Mouse (Mus musculus): ENCODE measurements around the gene Gla. TPM values are rescaled to one million over a fixed set of nuclear protein-coding genes. Genes with fewer than 3 reads are reported as not detected.

Gene Gla
- polyA plus RNA-seq (2016; fragmentation: Nextera tagmentation; extraction: Ambion mirVana) = 4.3 and 6.6 TPM in 2 replicates

DNA sequence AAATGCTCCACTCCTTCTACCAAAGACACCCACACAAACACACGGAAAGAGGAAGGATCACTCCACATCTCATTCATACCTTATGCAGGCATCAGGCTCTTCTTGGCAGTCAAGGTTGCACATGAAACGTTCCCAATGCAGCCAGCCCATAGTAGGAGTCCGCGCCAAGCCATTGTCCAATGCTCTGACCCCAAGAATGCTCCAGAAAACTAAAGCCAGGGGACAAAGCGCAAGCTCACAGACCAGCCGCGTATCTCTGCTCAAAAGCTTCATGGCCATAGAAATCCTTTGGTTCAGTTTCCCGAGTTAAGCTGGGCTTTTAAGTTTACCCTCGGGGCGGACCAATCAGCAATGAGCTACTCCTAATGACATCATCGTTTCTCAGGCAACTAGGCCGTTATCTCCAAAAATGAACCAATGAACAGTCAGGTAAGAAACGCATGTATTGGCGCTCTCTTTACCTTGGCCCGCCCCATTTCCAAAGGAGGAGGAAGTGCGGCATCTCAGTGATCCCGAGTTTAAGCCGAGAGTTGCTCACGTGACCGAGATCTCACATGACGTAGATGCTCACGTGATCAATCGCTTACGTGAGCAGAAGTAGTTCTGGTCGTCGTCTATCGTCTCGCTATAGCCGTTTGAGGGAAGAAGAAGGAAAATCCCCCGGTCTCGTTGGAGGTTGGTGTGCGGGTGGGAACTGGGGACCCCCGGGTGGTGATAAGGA lies at the start of gene Gla, which contains the start of gene Hnrnph2:
Gene Gla, minus strand, starts transcription at position 467 of the 721 bp plus-strand sequence.
Gene Hnrnph2, plus strand, starts transcription at position 521 of the 721 bp plus-strand sequence.
- Histone ChIP-seq H3K4me1 (peaks cover 2% of the 10 kb centered on the region; the same call in 1 of the 2 replicates), H3K4me3 (peak within 1 kb of the TSS; percentile 64), H3K9me3 (no peaks in the 10 kb centered on the region), H3K27me3 (ENCODE audit: insufficient read depth, poor library complexity, severe bottlenecking) (no peaks in the 10 kb centered on the region), H3K36me3 (peaks cover 9% of the 10 kb centered on the region), H3K27ac (peak within 1 kb of the TSS; percentile 91)
- 13% methylated on average over 33 of the region's 33 CpGs for WGBS
- DNase-seq (ENCODE audit: low spot score) = peak; percentile 97

DNA sequence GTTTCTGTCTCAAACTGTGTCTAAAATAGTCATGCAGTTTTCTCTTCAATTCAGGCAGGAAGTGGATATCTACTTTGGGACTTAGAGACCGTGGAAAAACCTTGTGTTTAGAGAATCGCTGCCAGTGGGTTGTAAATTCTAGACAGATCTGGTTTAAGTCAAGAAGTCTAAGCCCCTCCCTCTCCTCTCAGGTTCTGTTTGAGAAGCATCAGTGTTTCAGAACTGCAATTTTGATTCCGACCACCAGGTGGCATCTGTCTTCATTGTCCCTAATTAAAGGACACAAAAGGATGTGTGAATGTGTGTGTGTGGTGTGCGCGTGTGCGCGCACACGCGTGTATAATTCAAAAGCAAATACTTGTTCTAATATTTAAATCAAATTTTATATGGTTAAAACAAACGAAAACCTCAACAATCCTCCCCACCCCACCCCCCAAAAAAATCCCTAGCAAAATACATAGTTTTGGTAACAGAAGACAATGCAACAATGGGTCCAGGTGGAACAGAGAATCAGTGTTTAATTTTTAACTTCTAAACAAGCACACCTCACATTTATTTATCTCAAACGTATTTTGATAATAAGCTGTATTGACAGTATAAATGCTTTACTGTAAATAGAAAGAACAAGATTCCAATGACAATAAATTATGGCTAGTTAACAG lies 47.2 kb upstream of the Gla start:
- no peaks in the 10 kb centered on the region for H3K4me1 ChIP-seq
- peak; percentile 78 for DNase-seq (ENCODE audit: low spot score)
- no peak overlapping the region for H3K4me3 ChIP-seq
- no peaks in the 10 kb centered on the region for H3K27me3 ChIP-seq (ENCODE audit: insufficient read depth, poor library complexity, severe bottlenecking)
- no peak overlapping the region for H3K27ac ChIP-seq
- H3K36me3 ChIP-seq = no peaks in the 10 kb centered on the region
- H3K9me3 ChIP-seq = no peaks in the 10 kb centered on the region
- 21% methylated on average over 11 of the region's 11 CpGs for WGBS

DNA sequence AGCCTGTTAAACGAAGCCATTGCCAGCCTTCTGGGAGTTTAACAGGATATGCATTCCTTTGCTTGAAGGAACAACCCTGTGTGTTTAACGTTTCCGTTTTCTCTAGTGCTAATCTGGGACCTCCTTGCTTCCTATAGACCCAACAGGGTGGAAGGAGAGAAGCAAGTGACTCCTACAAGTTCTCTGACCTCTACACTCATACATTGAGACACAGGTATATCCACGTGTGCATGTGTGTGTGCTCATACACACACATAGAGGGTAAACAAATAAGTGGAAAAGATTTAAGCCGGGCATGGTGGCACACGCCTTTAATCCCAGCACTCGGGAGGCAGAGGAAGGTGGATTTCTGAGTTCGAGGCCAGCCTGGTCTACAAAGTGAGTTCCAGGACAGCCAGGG lies 46.5 kb upstream of the Gla start:
- Histone ChIP-seq H3K27ac (0 out of 2 replicates have a peak overlapping the region, but pooled peaks have one; percentile 10), H3K4me3 (no peak overlapping the region), H3K27me3 (ENCODE audit: insufficient read depth, poor library complexity, severe bottlenecking) (no peaks in the 10 kb centered on the region), H3K4me1 (no peaks in the 10 kb centered on the region), H3K36me3 (no peaks in the 10 kb centered on the region), H3K9me3 (no peaks in the 10 kb centered on the region)
- WGBS = 63% methylated on average over 8 of the region's 8 CpGs
- DNase-seq (ENCODE audit: low spot score) = no peak

DNA sequence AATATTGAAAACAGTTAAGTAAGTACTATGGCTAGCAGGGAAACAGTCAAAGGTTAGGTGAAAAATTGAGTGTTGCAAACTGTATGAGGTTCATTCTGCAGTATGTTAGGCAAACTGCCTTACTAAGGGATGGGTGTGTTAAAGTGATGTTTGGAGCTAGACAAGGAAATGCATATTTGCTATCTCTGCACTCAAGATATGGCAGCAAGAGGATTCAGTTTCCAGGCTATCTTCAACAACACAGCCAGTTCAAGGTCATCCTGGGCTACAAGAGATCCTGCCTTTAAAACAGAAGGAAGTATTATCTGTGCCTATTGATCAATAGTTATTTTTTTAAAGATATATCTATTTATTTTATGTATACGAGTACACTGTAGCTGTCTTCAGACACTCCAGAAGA lies 45.4 kb upstream of the Gla start:
- H3K4me1 ChIP-seq = no peaks in the 10 kb centered on the region
- H3K27me3 ChIP-seq (ENCODE audit: insufficient read depth, poor library complexity, severe bottlenecking) = no peaks in the 10 kb centered on the region
- no peak overlapping the region for H3K4me3 ChIP-seq
- DNase-seq (ENCODE audit: low spot score) = no peak
- no peaks in the 10 kb centered on the region for H3K36me3 ChIP-seq
- no peak overlapping the region for H3K27ac ChIP-seq
- WGBS = 94% methylated on average over 1 of the region's 1 CpGs
- H3K9me3 ChIP-seq = no peaks in the 10 kb centered on the region

DNA sequence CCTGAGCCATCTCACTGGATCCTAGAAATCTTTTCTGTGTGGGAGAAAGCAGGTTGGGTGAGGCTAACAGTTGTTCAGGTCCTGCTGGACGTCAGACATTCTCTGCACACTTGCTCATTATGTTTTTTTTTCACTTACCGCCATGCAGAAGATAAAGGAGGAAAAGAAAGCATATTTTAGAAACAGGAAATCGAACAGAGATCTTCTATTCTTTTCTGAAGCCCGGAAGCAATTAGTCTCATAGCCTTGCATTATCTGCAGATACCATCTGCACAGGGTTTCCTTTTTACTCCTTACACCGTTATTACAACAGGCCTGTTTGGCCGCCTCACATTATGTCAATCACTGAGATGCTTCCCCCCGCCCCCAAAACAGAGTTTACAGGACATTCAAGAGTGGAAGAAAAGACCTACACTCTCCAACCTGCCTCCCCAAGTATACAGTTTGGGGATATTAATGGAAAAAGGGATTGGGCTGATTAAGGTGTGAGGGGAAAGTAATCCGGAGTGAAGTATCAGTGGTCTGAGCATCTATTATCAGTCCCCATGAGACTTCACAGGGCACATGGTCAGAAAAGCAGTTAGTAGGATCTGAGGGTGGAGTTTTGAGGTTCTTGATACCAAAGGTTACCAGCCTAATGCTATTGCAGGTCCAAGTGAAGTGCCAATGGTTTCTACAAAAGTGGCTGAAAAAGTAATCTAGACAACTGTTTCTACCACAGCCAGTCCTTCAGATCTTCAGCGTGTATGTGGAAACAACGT lies 40.3 kb upstream of the Gla start:
- DNase-seq (ENCODE audit: low spot score) = no peak
- no peaks in the 10 kb centered on the region for H3K27me3 ChIP-seq (ENCODE audit: insufficient read depth, poor library complexity, severe bottlenecking)
- no peaks in the 10 kb centered on the region for H3K36me3 ChIP-seq
- H3K27ac ChIP-seq = no peak overlapping the region
- H3K4me1 ChIP-seq = no peaks in the 10 kb centered on the region
- H3K4me3 ChIP-seq = no peak overlapping the region
- WGBS = 50% methylated on average over 10 of the region's 10 CpGs
- H3K9me3 ChIP-seq = no peaks in the 10 kb centered on the region

DNA sequence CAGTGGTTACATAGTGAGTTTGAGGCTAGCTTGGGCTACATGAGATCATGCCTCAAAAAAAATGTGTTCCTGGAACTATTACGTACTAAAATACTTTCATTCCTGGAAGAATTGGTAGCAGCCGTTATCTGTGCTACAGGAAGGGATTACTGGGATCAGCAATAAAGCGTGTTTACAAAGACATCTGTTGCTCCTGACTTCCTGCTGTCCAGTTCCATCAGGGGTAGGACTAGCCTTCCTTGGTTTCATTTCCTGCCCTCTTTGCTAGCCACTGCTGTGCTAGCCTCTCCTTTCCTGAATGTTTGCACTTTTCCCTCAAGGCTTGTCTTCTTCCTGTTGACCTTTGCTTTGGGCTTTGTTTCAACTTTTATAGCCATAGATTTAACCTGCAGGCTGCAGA lies 34.9 kb upstream of the Gla start:
- DNase-seq (ENCODE audit: low spot score) = no peak
- Histone ChIP-seq H3K27me3 (ENCODE audit: insufficient read depth, poor library complexity, severe bottlenecking) (no peaks in the 10 kb centered on the region), H3K27ac (no peak overlapping the region), H3K4me1 (no peaks in the 10 kb centered on the region), H3K9me3 (no peaks in the 10 kb centered on the region), H3K4me3 (no peak overlapping the region), H3K36me3 (no peaks in the 10 kb centered on the region)
- WGBS = 57% methylated on average over 3 of the region's 3 CpGs

DNA sequence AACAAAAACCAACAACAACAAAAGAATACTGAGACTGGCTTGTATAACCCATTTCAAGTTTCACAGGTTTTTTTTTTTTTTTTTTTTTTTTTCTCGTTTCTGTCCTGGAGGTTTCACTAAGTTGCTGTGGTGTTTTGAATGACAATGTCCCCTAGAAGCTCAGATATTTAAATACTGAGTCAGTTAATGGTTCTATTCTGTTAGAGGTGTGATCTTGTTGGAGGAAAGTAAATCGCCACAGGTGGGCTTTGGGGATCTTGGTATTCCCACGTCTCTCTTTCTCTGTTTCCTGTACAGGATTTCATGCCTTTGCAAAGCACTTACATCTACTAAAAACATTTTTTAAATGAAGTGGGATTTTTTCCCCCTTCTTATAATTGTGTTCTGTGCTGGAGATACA lies 34.2 kb upstream of the Gla start:
- no peaks in the 10 kb centered on the region for H3K9me3 ChIP-seq
- no peak for DNase-seq (ENCODE audit: low spot score)
- H3K4me3 ChIP-seq = no peak overlapping the region
- 46% methylated on average over 3 of the region's 3 CpGs for WGBS
- no peaks in the 10 kb centered on the region for H3K36me3 ChIP-seq
- no peaks in the 10 kb centered on the region for H3K27me3 ChIP-seq (ENCODE audit: insufficient read depth, poor library complexity, severe bottlenecking)
- no peak overlapping the region for H3K27ac ChIP-seq
- no peaks in the 10 kb centered on the region for H3K4me1 ChIP-seq

DNA sequence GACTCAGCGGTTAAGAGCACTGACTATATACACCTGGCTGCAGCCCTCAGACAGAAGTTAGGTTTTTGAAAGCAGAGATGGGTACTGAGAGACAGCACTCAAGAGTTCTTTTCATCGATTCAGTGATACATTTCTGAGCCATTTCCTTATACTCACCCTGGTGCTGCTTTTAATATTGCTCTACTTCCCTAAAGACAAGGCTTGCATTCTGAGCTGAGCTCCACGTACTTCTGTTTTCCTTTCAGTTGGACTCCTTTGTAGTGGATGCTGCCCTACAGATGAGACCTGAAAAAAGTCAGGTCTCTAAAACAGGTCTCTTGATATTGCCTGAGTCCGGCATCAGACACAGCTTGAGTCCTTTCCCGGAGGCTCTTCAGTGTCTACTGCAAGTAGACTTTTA lies 31.8 kb upstream of the Gla start:
- Histone ChIP-seq H3K27me3 (ENCODE audit: insufficient read depth, poor library complexity, severe bottlenecking) (no peaks in the 10 kb centered on the region), H3K4me3 (no peak overlapping the region), H3K4me1 (no peaks in the 10 kb centered on the region), H3K27ac (no peak overlapping the region), H3K36me3 (no peaks in the 10 kb centered on the region), H3K9me3 (no peaks in the 10 kb centered on the region)
- WGBS = 85% methylated on average over 5 of the region's 5 CpGs
- no peak for DNase-seq (ENCODE audit: low spot score)

DNA sequence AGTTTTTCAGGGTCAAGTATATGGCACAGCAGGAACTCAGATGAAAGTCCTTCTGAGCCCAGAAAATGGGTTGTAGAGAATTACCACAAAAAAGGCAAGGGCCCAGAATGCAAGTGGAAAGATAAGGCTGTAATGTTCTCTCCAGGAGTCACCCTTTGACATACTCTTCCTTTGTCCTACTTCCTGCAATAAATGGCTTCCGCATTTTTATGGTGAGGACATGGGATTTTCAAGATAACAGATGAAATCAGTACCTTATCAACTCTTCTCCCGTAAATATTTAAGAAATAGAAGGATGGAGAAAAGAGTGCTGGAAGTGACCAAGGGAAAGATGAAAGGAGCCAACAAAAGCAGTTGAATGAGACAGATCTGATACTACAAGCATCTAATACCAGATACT lies 27.3 kb upstream of the Gla start:
- H3K27me3 ChIP-seq (ENCODE audit: insufficient read depth, poor library complexity, severe bottlenecking) = peaks cover 4% of the 10 kb centered on the region; the same call in 1 of the 2 replicates
- DNase-seq (ENCODE audit: low spot score) = no peak
- no peaks in the 10 kb centered on the region for H3K36me3 ChIP-seq
- 62% methylated on average over 2 of the region's 2 CpGs for WGBS
- no peak overlapping the region for H3K4me3 ChIP-seq
- H3K4me1 ChIP-seq = no peaks in the 10 kb centered on the region
- H3K27ac ChIP-seq = no peak overlapping the region
- no peaks in the 10 kb centered on the region for H3K9me3 ChIP-seq

DNA sequence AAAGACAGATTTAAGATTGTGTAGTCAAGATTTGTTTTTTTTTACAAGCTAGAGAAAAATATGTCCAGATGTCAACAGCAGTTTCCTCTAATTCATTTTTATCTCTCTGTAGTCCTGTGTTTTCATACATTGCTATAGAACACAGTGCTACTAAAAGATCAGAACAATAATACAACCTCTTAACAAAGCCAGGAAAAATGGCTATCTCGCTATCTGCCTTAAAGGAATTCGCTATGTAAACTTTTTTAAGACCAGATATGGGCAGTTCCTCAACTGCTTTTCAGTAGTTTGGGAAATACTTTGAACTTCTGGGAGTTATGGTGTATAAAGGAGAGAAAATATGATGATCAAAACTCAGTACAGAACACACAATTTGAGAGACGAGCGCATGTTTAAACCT lies 22.4 kb upstream of the Gla start:
- H3K27ac ChIP-seq = no peak overlapping the region
- H3K27me3 ChIP-seq (ENCODE audit: insufficient read depth, poor library complexity, severe bottlenecking) = peaks cover 4% of the 10 kb centered on the region
- no peaks in the 10 kb centered on the region for H3K4me1 ChIP-seq
- WGBS = 77% methylated on average over 4 of the region's 4 CpGs
- H3K36me3 ChIP-seq = no peaks in the 10 kb centered on the region
- no peak for DNase-seq (ENCODE audit: low spot score)
- no peak overlapping the region for H3K4me3 ChIP-seq
- no peaks in the 10 kb centered on the region for H3K9me3 ChIP-seq

DNA sequence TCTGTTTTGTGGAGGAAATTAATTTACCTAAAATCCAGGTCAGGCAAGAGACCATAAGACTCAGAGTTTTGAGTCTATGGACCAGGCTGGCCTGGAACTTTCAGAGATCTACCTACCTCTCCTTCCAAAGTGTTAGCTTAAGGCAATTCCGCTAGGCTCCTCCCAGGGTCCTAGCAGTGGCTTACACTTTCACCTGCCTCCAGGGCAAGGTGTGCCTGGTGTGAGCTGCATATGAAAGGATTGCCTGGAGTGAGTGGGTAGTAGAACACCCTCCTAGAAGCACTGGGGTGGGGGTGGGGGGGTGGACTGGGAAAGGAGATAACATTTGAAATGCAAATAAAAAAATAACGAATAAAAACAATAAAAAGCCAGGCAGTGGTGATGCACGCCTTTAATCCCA lies 20.8 kb upstream of the Gla start:
- 68% methylated on average over 3 of the region's 3 CpGs for WGBS
- Histone ChIP-seq H3K27me3 (ENCODE audit: insufficient read depth, poor library complexity, severe bottlenecking) (peaks cover 4% of the 10 kb centered on the region), H3K9me3 (no peaks in the 10 kb centered on the region), H3K27ac (no peak overlapping the region), H3K4me1 (no peaks in the 10 kb centered on the region), H3K36me3 (no peaks in the 10 kb centered on the region), H3K4me3 (no peak overlapping the region)
- no peak for DNase-seq (ENCODE audit: low spot score)

DNA sequence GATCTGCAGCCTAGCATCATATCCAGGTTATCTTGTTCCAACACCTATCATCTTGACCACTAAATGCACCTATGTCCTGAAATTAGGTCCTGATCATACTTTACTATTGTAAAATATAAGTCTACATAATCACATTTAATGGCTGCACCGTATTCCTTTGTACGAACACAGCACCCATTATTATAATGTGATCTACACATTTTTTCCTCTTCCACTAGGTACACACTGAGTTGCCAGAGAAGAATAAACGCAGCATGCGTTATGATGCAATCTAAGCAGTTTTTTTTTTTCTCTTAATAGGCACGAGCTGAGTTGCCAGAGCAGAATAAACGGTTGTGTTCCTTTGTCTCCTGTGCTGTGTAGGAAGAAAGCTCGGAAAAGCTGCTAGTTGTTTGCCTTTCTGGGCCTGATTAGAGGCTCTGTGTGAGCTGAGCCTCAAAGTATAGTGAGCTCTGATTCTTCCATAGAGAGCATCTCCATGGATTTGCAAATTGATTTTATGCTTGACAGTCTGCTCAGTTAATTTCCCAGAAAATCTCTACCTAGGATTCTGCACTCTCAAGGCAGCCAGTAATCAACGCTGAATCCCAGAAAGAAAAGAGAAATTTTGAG lies 19.4 kb upstream of the Gla start:
- Histone ChIP-seq H3K9me3 (no peaks in the 10 kb centered on the region), H3K27me3 (ENCODE audit: insufficient read depth, poor library complexity, severe bottlenecking) (no peaks in the 10 kb centered on the region; the same call in 1 of the 2 replicates), H3K36me3 (no peaks in the 10 kb centered on the region), H3K4me1 (no peaks in the 10 kb centered on the region), H3K27ac (no peak overlapping the region), H3K4me3 (no peak overlapping the region)
- 70% methylated on average over 8 of the region's 8 CpGs for WGBS
- DNase-seq (ENCODE audit: low spot score) = no peak

DNA sequence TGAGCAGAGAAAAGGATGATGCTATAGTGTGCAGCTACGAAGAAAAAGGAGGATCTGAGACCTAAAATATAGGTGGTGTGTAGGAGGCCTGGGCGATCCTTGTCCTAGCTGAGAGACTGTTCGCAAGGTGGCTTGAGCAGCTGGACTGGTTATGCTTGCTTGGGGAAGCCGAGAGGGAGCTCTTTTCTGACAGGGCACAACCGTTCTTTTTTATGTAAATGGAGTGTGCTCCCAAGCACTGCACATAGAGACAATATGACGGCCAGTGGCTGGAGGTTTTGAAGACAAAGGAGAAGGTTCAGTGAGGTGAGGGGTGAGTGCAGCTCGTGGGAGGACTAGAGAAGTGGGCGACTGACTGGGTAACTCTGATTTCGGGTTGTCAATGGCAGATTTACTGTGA lies 18.8 kb upstream of the Gla start:
- H3K27me3 ChIP-seq (ENCODE audit: insufficient read depth, poor library complexity, severe bottlenecking) = no peaks in the 10 kb centered on the region; the same call in 1 of the 2 replicates
- no peak overlapping the region for H3K27ac ChIP-seq
- H3K4me3 ChIP-seq = no peak overlapping the region
- H3K9me3 ChIP-seq = no peaks in the 10 kb centered on the region
- DNase-seq (ENCODE audit: low spot score) = no peak
- WGBS = 62% methylated on average over 9 of the region's 9 CpGs
- H3K36me3 ChIP-seq = no peaks in the 10 kb centered on the region
- no peaks in the 10 kb centered on the region for H3K4me1 ChIP-seq
